Mouse (Mus musculus) olfactory bulb, adult 2 months (tissue): Measurements from ENCODE around the gene Fos. TPM values are rescaled to one million over a fixed set of nuclear protein-coding genes. Genes with fewer than 3 reads are reported as not detected.

ENCODE experiments used
- H3K27ac ChIP-seq: fragments of 200-500 bp; 2 replicates; pipeline ENCODE4 v1.5.1; 2012; ENCODE audit warnings: low read depth, low read length; ENCODE audit not compliant: insufficient read depth
- H3K4me1 ChIP-seq: fragments of 200-500 bp; 2 replicates; pipeline ENCODE4 v1.6.1; 2012; ENCODE audit warnings: low read length; ENCODE audit not compliant: control insufficient read depth, insufficient read depth
- H3K4me3 ChIP-seq: fragments of 200-500 bp; 2 replicates; pipeline ENCODE4 v1.5.1; 2012; ENCODE audit warnings: mild to moderate bottlenecking, low read depth, low read length, moderate library complexity; ENCODE audit not compliant: insufficient read depth
- CTCF ChIP-seq: fragments of 200-500 bp; IDR thresholded peaks from 2 replicates; pipeline ENCODE4 v1.5.1; 2012; ENCODE audit warnings: low read depth, mild to moderate bottlenecking, low read length, moderate library complexity; ENCODE audit not compliant: insufficient read depth
- POLR2A ChIP-seq: fragments of 200-500 bp; IDR thresholded peaks from 2 replicates; pipeline ENCODE4 v1.6.1; 2012; ENCODE audit warnings: mild to moderate bottlenecking, low read depth, low read length, moderate library complexity; ENCODE audit not compliant: insufficient read depth
- WGBS: fragments of 180-500 bp; shearing (Covaris S2); methylation state at CpG from one replicate; pipeline ENCODE4 v1.1.7; 2018; 5-methylcytosine and 5-hydroxymethylcytosine counted together
- polyA plus RNA-seq: library from polyadenylated mRNA; stranded (reverse); fragments of >200 nt; gene quantifications from 2 replicates; pipeline ENCODE4 v1.2.4, GENCODE M21; 2012; ENCODE audit warnings: low replicate concordance; ENCODE audit not compliant: missing spikeins, insufficient read depth, insufficient read length

The Fos gene
- polyA plus RNA-seq, 1 experiment: not detected

GRCm38 (mm10) chr12:85437172-85437876, 36.4 kb upstream of the Fos start:
- peak overlapping the region; percentile 97 for H3K27ac ChIP-seq

GRCm38 (mm10) chr12:85443456-85443855, 30.2 kb upstream of the Fos start:
- H3K27ac ChIP-seq: no peak overlapping the region
- TF ChIP-seq CTCF (no peak), POLR2A (no peak)
- H3K4me3 ChIP-seq: no peak overlapping the region
- no peaks in the 10 kb centered on the region for H3K4me1 ChIP-seq
- 95% methylated on average over 1 of the region's 1 CpGs for WGBS

More at GRCm38 (mm10) chr12:85437172-85437876, 36.4 kb upstream of the Fos start:
- 40% methylated on average over 17 of the region's 17 CpGs for WGBS
- H3K4me1 ChIP-seq: peaks cover 22% of the 10 kb centered on the region
- no peak for TF ChIP-seq CTCF
- no peak for TF ChIP-seq POLR2A
- H3K4me3 ChIP-seq: no peak overlapping the region

- H3K4me3 ChIP-seq: no peak overlapping the region
- no peaks in the 10 kb centered on the region for H3K4me1 ChIP-seq
- WGBS: 54% methylated on average over 6 of the region's 6 CpGs
- H3K27ac ChIP-seq: no peak overlapping the region
- TF ChIP-seq POLR2A (no peak), CTCF (no peak)
Observed at GRCm38 (mm10) chr12:85444646-85445045, 29.0 kb upstream of the Fos start.

GRCm38 (mm10) chr12:85447009-85447408, 26.7 kb upstream of the Fos start:
- 95% methylated on average over 6 of the region's 6 CpGs for WGBS
- no peak for TF ChIP-seq CTCF
- no peak for TF ChIP-seq POLR2A
- no peak overlapping the region for H3K27ac ChIP-seq
- peaks cover 6% of the 10 kb centered on the region for H3K4me1 ChIP-seq
- H3K4me3 ChIP-seq: no peak overlapping the region

GRCm38 (mm10) chr12:85447490-85447889, 26.2 kb upstream of the Fos start:
- H3K4me1 ChIP-seq: peaks cover 10% of the 10 kb centered on the region
- H3K27ac ChIP-seq: no peak overlapping the region
- H3K4me3 ChIP-seq: no peak overlapping the region
- 74% methylated on average over 4 of the region's 4 CpGs for WGBS
- no peak for TF ChIP-seq POLR2A
- no peak for TF ChIP-seq CTCF

- H3K4me1 ChIP-seq: peaks cover 16% of the 10 kb centered on the region
- H3K4me3 ChIP-seq: no peak overlapping the region
- 100% methylated on average over 1 of the region's 1 CpGs for WGBS
- TF ChIP-seq CTCF: no peak
- TF ChIP-seq POLR2A: no peak
- no peak overlapping the region for H3K27ac ChIP-seq
Observed at GRCm38 (mm10) chr12:85449478-85449877, 24.2 kb upstream of the Fos start.

- Histone ChIP-seq H3K27ac (no peak overlapping the region), H3K4me3 (no peak overlapping the region), H3K4me1 (peaks cover 24% of the 10 kb centered on the region)
- 44% methylated on average over 22 of the region's 22 CpGs for WGBS
- no peak for TF ChIP-seq POLR2A
- TF ChIP-seq CTCF: no peak
Observed at GRCm38 (mm10) chr12:85451693-85452491, 21.8 kb upstream of the Fos start.

GRCm38 (mm10) chr12:85455065-85456058, 18.3 kb upstream of the Fos start:
- Histone ChIP-seq H3K4me1 (peaks cover 26% of the 10 kb centered on the region), H3K4me3 (peak overlapping the region; percentile 46), H3K27ac (peak overlapping the region; percentile 100)
- TF ChIP-seq POLR2A (peak; percentile 32; the same call in 1 of the 2 replicates), CTCF (no peak)
- WGBS: under 1% methylated on average over 44 of the region's 44 CpGs
